Mouse (Mus musculus): ENCODE results near the gene Adat1.

Adat1 gene

GRCm38 (mm10) chr8:111992013-111992702 lies at the start of gene Adat1:
Adat1 (minus strand) TSS chr8:111992302.
- peak; percentile 66 to 72 for DNase-seq (ENCODE audit: low read depth in 2 of 2, low spot score in 2 of 2)

- no peak for DNase-seq (ENCODE audit: low read depth in 2 of 2, low spot score in 2 of 2)
Observed at GRCm38 (mm10) chr8:112037521-112037920, 45.4 kb upstream of the Adat1 start.

GRCm38 (mm10) chr8:112034603-112035002 lies 42.5 kb upstream of the Adat1 start:
- peak; percentile 8 to 27 for DNase-seq (ENCODE audit: low read depth in 2 of 2, low spot score in 2 of 2)

- no peak for DNase-seq (ENCODE audit: low read depth in 2 of 2, low spot score in 2 of 2)
Observed at GRCm38 (mm10) chr8:112033071-112033470, 41.0 kb upstream of the Adat1 start.

GRCm38 (mm10) chr8:112030663-112031062 lies 38.6 kb upstream of the Adat1 start:
- DNase-seq (ENCODE audit: low read depth in 2 of 2, low spot score in 2 of 2): no peak

- no peak for DNase-seq (ENCODE audit: low read depth in 2 of 2, low spot score in 2 of 2)
Observed at GRCm38 (mm10) chr8:112029455-112029854, 37.4 kb upstream of the Adat1 start.

GRCm38 (mm10) chr8:112014936-112015335 lies 22.8 kb upstream of the Adat1 start, which contains the start of gene Gm6793:
Gm6793 (minus strand) TSS chr8:112015036.
- DNase-seq (ENCODE audit: low read depth in 2 of 2, low spot score in 2 of 2): no peak

- DNase-seq (ENCODE audit: low read depth in 2 of 2, low spot score in 2 of 2): peak; percentile 15 to 24
Observed at GRCm38 (mm10) chr8:112011816-112012242, 19.7 kb upstream of the Adat1 start.

- DNase-seq (ENCODE audit: low read depth in 2 of 2, low spot score in 2 of 2): peak; percentile 82 to 87
Observed at GRCm38 (mm10) chr8:112010997-112011815, 19.1 kb upstream of the Adat1 start, which contains the start of the genes Kars and Terf2ip. Kars (minus strand) TSS chr8:112011323. Terf2ip (plus strand) TSS chr8:112011398.

- no peak for DNase-seq (ENCODE audit: low read depth in 2 of 2, low spot score in 2 of 2)
Observed at GRCm38 (mm10) chr8:112009558-112009957, 17.5 kb upstream of the Adat1 start.

GRCm38 (mm10) chr8:112007669-112008068 lies 15.6 kb upstream of the Adat1 start:
- no peak for DNase-seq (ENCODE audit: low read depth in 2 of 2, low spot score in 2 of 2)

GRCm38 (mm10) chr8:112005601-112006000 lies 13.5 kb upstream of the Adat1 start:
- DNase-seq (ENCODE audit: low read depth in 2 of 2, low spot score in 2 of 2): no peak

- DNase-seq (ENCODE audit: low read depth in 2 of 2, low spot score in 2 of 2): no peak
Observed at GRCm38 (mm10) chr8:112004754-112005153, 12.7 kb upstream of the Adat1 start.

- DNase-seq (ENCODE audit: low read depth in 2 of 2, low spot score in 2 of 2): no peak
Observed at GRCm38 (mm10) chr8:111992703-111993039, 569 bp upstream of the Adat1 start.

- DNase-seq (ENCODE audit: low read depth in 2 of 2, low spot score in 2 of 2): no peak
Observed at GRCm38 (mm10) chr8:111991278-111991677, 824 bp downstream of the Adat1 start.

GRCm38 (mm10) chr8:111989911-111990310 lies 2.2 kb downstream of the Adat1 start:
- DNase-seq (ENCODE audit: low read depth in 2 of 2, low spot score in 2 of 2): peak; percentile 72 to 78

- no peak for DNase-seq (ENCODE audit: low read depth in 2 of 2, low spot score in 2 of 2)
Observed at GRCm38 (mm10) chr8:111984511-111984910, 7.6 kb downstream of the Adat1 start.

- DNase-seq (ENCODE audit: low read depth in 2 of 2, low spot score in 2 of 2): no peak
Observed at GRCm38 (mm10) chr8:111982116-111982515, 10.0 kb downstream of the Adat1 start.

- no peak for DNase-seq (ENCODE audit: low read depth in 2 of 2, low spot score in 2 of 2)
Observed at GRCm38 (mm10) chr8:111978147-111978546, 14.0 kb downstream of the Adat1 start.

GRCm38 (mm10) chr8:111976326-111976725 lies 15.8 kb downstream of the Adat1 start:
- DNase-seq (ENCODE audit: low read depth in 2 of 2, low spot score in 2 of 2): no peak

GRCm38 (mm10) chr8:111975706-111976105 lies 16.4 kb downstream of the Adat1 start:
- no peak for DNase-seq (ENCODE audit: low read depth in 2 of 2, low spot score in 2 of 2)

- DNase-seq (ENCODE audit: low read depth in 2 of 2, low spot score in 2 of 2): no peak
Observed at GRCm38 (mm10) chr8:111974138-111974537, 18.0 kb downstream of the Adat1 start.
